Mouse (Mus musculus) fat pad, adult 2 months (tissue): ENCODE data around the gene Cldnd2.
"Not testable (repeated sequence)": the region's sequence is repeated elsewhere in the genome, so short reads cannot be mapped to it uniquely, and the experiment has no call there.

Source experiments
- DNase-seq: peaks from one replicate; pipeline ENCODE4 v3.0.0-alpha.2; 2011; ENCODE audit warnings: low read depth, low spot score; ENCODE audit errors: extremely low read depth

The Cldnd2 gene

GRCm38 (mm10) chr7:43440482-43440881, at the start of gene Cldnd2:
Gene Cldnd2, plus strand, starts transcription at chr7:43440782.
- no peak for DNase-seq

GRCm38 (mm10) chr7:43392349-43393121, 48.0 kb upstream of the Cldnd2 start:
- DNase-seq, result no peak

GRCm38 (mm10) chr7:43399501-43399900, 41.1 kb upstream of the Cldnd2 start:
- no peak for DNase-seq

- DNase-seq, result no peak
These were observed 37.9 kb upstream of the Cldnd2 start for GRCm38 (mm10) chr7:43402718-43403117.

GRCm38 (mm10) chr7:43407573-43407972, 33.0 kb upstream of the Cldnd2 start:
- DNase-seq, result no peak

GRCm38 (mm10) chr7:43408131-43408553, 32.4 kb upstream of the Cldnd2 start, which contains the start of gene Siglecg:
Gene Siglecg, plus strand, starts transcription at chr7:43408204.
- DNase-seq, result no peak

GRCm38 (mm10) chr7:43409084-43409483, 31.5 kb upstream of the Cldnd2 start:
- no peak for DNase-seq

GRCm38 (mm10) chr7:43411724-43412123, 28.9 kb upstream of the Cldnd2 start:
- not testable (repeated sequence) for DNase-seq

- no peak for DNase-seq
These were observed 23.3 kb upstream of the Cldnd2 start for GRCm38 (mm10) chr7:43417298-43417697.

GRCm38 (mm10) chr7:43422995-43423617, 17.5 kb upstream of the Cldnd2 start:
- DNase-seq, result no peak

- no peak for DNase-seq
These were observed 16.5 kb upstream of the Cldnd2 start for GRCm38 (mm10) chr7:43423991-43424625.

GRCm38 (mm10) chr7:43427406-43427805, 13.2 kb upstream of the Cldnd2 start, which contains the start of gene Lim2:
Gene Lim2, plus strand, starts transcription at chr7:43427670.
- DNase-seq, result no peak

GRCm38 (mm10) chr7:43429500-43429899, 11.1 kb upstream of the Cldnd2 start:
- DNase-seq, result no peak

- no peak for DNase-seq
These were observed 7.7 kb upstream of the Cldnd2 start for GRCm38 (mm10) chr7:43432891-43433290.

- DNase-seq, result no peak
These were observed 5.9 kb upstream of the Cldnd2 start for GRCm38 (mm10) chr7:43434676-43435075.

- DNase-seq, result no peak
These were observed 4.0 kb upstream of the Cldnd2 start, which contains the start of gene Nkg7 for GRCm38 (mm10) chr7:43436341-43437255. Gene Nkg7, plus strand, starts transcription at chr7:43437073.

- no peak for DNase-seq
These were observed 2.0 kb upstream of the Cldnd2 start for GRCm38 (mm10) chr7:43438611-43439010.

GRCm38 (mm10) chr7:43441071-43441470, 489 bp downstream of the Cldnd2 start:
- no peak for DNase-seq

- DNase-seq, result no peak
These were observed 2.1 kb downstream of the Cldnd2 start for GRCm38 (mm10) chr7:43442684-43443083.

GRCm38 (mm10) chr7:43443126-43443916, 2.7 kb downstream of the Cldnd2 start:
- DNase-seq, result peak; percentile 26
